In genomic region chr7:143070506-143071070, GRCm38 (mm10) we compare ENCODE assay signal across 8 mouse cellular contexts. TPM values are rescaled to one million over a fixed set of nuclear protein-coding genes. Genes with fewer than 3 reads are reported as not detected.
DNase-seq lines count a peak whose midpoint lies in the region; ATAC-seq and TF ChIP-seq lines count a peak whose summit lies in the region.

No protein-coding gene starts in this region.

- TF ChIP-seq CTCF in CH12.LX (conservative IDR thresholded peaks at IDR 0.05 in 1 of 2, IDR thresholded peaks at IDR 0.05 in 1 of 2; ENCODE audit: low read depth in 2 of 2, low read length in 2 of 2), result no peak
- TF ChIP-seq CTCF in liver, embryonic 14.5 days (IDR thresholded peaks at IDR 0.05; ENCODE audit: low read depth), result no peak

- peaks cover 35% of the 10 kb centered on the region for H3K4me1 ChIP-seq in heart, embryonic 10.5 days
- H3K4me1 ChIP-seq in CH12.LX (ENCODE audit: control insufficient read depth in 1 of 2, insufficient read depth in 2 of 2), result peaks cover 7 to 34% of the 10 kb centered on the region in 2 experiments
- H3K4me1 ChIP-seq in forebrain, embryonic 12.5 days, result peaks cover 27% of the 10 kb centered on the region
- peaks cover 2 to 14% of the 10 kb centered on the region in 2 experiments; a peak in 3 of 4 replicates for H3K4me1 ChIP-seq in liver, embryonic 14.5 days (replicated peaks; ENCODE audit: control insufficient read depth in 2 of 2, insufficient read depth in 2 of 2, low read length in 1 of 2)

- dilution Hi-C loops in CH12.LX (cut with MboI; ENCODE audit: extremely low pct_ligation_motif_present, extremely low pct_unique_long_range_greater_than_20kb, low sequenced_read_pairs), result no loop called here

- peak overlapping the region; percentile 70 for H3K4me3 ChIP-seq in heart, embryonic 10.5 days
- peak overlapping the region; percentile 61 to 100 (median 93) for H3K4me3 ChIP-seq in CH12.LX (replicated peaks in 1 of 3; ENCODE audit: low read depth in 2 of 3, low read length in 2 of 3, poor library complexity in 1 of 3)
- peak overlapping the region; percentile 86 for H3K4me3 ChIP-seq in forebrain, embryonic 12.5 days (replicated peaks)
- H3K4me3 ChIP-seq in liver, embryonic 14.5 days (ENCODE audit: insufficient read depth in 1 of 2, low read depth in 2 of 2, low read length in 2 of 2), result peak overlapping the region; percentile 86 to 94

- ATAC-seq in forebrain, embryonic 12.5 days (ENCODE audit: low FRiP score), result no peak
- ATAC-seq in liver, embryonic 14.5 days (ENCODE audit: insufficient read depth), result no peak
- ATAC-seq in megakaryocyte-erythroid progenitor cell, adult 5-6 weeks (replicated peaks; ENCODE audit: low FRiP score, low TSS enrichment, poor library complexity, severe bottlenecking), result no peak

- TF ChIP-seq POLR2A in CH12.LX (IDR thresholded peaks at IDR 0.05; ENCODE audit: low read depth, low read length), result no peak

- in situ Hi-C loops in CH12.LX (cut with MboI; ENCODE audit: low pct_ligation_motif_present, low pct_unique_long_range_greater_than_20kb, low sequenced_read_pairs), result no loop called here

- H3K9me3 ChIP-seq in heart, embryonic 10.5 days, result no peaks in the 10 kb centered on the region
- no peaks in the 10 kb centered on the region for H3K9me3 ChIP-seq in CH12.LX (replicated peaks; ENCODE audit: low read length)
- no peaks in the 10 kb centered on the region for H3K9me3 ChIP-seq in forebrain, embryonic 12.5 days
- no peaks in the 10 kb centered on the region for H3K9me3 ChIP-seq in liver, embryonic 14.5 days (ENCODE audit: control insufficient read depth, low read length)

- TF ChIP-seq EP300 in CH12.LX (IDR thresholded peaks at IDR 0.05; ENCODE audit: low read length), result no peak
- TF ChIP-seq EP300 in liver, embryonic 14.5 days (IDR thresholded peaks at IDR 0.05; ENCODE audit: low read depth), result no peak

- peaks cover 12% of the 10 kb centered on the region; the same call in 1 of the 2 replicates for H3K27me3 ChIP-seq in heart, embryonic 10.5 days (ENCODE audit: insufficient read depth, poor library complexity, severe bottlenecking)
- H3K27me3 ChIP-seq in CH12.LX (replicated peaks), result no peaks in the 10 kb centered on the region
- no peaks in the 10 kb centered on the region for H3K27me3 ChIP-seq in forebrain, embryonic 12.5 days
- H3K27me3 ChIP-seq in liver, embryonic 14.5 days (ENCODE audit: control insufficient read depth, insufficient read depth, low read length), result no peaks in the 10 kb centered on the region

- H3K9ac ChIP-seq in CH12.LX (ENCODE audit: insufficient read depth, low read depth), result peak overlapping the region; percentile 94
- H3K9ac ChIP-seq in forebrain, embryonic 12.5 days, result peak overlapping the region; percentile 92
- H3K9ac ChIP-seq in liver, embryonic 14.5 days (replicated peaks), result peak overlapping the region; percentile 87

- WGBS in heart, embryonic 10.5 days, result 92% methylated on average over 10 of the region's 10 CpGs
- 92% methylated on average over 10 of the region's 10 CpGs for WGBS in forebrain, embryonic 12.5 days
- 86% methylated on average over 10 of the region's 10 CpGs for WGBS in liver, embryonic 14.5 days (ENCODE audit: insufficient replicate concordance)

- peaks cover 12% of the 10 kb centered on the region for H3K79me2 ChIP-seq in CH12.LX (replicated peaks; ENCODE audit: control insufficient read depth, extremely low read depth, insufficient read depth, poor library complexity, severe bottlenecking)

- H3K4me2 ChIP-seq in CH12.LX (ENCODE audit: insufficient read depth, low read depth, poor library complexity, severe bottlenecking), result peak overlapping the region; percentile 73
- H3K4me2 ChIP-seq in forebrain, embryonic 12.5 days, result peak overlapping the region; percentile 99
- peak overlapping the region; percentile 96 for H3K4me2 ChIP-seq in liver, embryonic 14.5 days (ENCODE audit: low read depth)

- peaks cover 45% of the 10 kb centered on the region for H3K36me3 ChIP-seq in heart, embryonic 10.5 days
- peaks cover 26 to 78% of the 10 kb centered on the region in 2 experiments for H3K36me3 ChIP-seq in CH12.LX (replicated peaks in 1 of 2; ENCODE audit: control insufficient read depth in 1 of 2, insufficient read depth in 1 of 2, low read length in 1 of 2)
- H3K36me3 ChIP-seq in forebrain, embryonic 12.5 days (replicated peaks), result peaks cover 22% of the 10 kb centered on the region
- peaks cover 13% of the 10 kb centered on the region for H3K36me3 ChIP-seq in liver, embryonic 14.5 days (replicated peaks; ENCODE audit: control insufficient read depth, insufficient read depth, low read depth)

- no peak for DNase-seq in heart, embryonic 10.5 days (ENCODE audit: low spot score)
- DNase-seq in heart, adult 8-10 months (ENCODE audit: low spot score), result no peak
- no peak for DNase-seq in CH12.LX (ENCODE audit: extremely low read depth)
- DNase-seq in liver, embryonic 14.5 days (ENCODE audit: low read depth in 3 of 3, low spot score in 3 of 3), result no peak
- no peak for DNase-seq in urinary bladder, postnatal 14 days (ENCODE audit: low spot score)
- DNase-seq in spleen, postnatal 14 days (ENCODE audit: low spot score in 2 of 2), result no peak

- TF ChIP-seq RAD21 in CH12.LX (IDR thresholded peaks at IDR 0.05; ENCODE audit: low read depth, low read length), result no peak

- H3K27ac ChIP-seq in heart, embryonic 10.5 days, result peak overlapping the region; percentile 91
- H3K27ac ChIP-seq in CH12.LX (ENCODE audit: insufficient read depth, low read depth), result no peak overlapping the region
- no peak overlapping the region for H3K27ac ChIP-seq in forebrain, embryonic 12.5 days
- no peak overlapping the region for H3K27ac ChIP-seq in liver, embryonic 14.5 days

TF ChIP-seq in CH12.LX, 34 proteins besides CTCF, POLR2A, EP300 and RAD21:
- TF ChIP-seq ELF1 (IDR thresholded peaks at IDR 0.05; ENCODE audit: low read depth, low read length), result no peak

RNA-seq across cellular contexts. Expression of gene Tssc4, which starts 1.5 kb away (rescaled TPM):
- 78.0 and 99.5 TPM in 2 replicates for polyA plus RNA-seq in heart, embryonic 10.5 days (2016; fragmentation: Nextera tagmentation; extraction: Ambion mirVana)
- total RNA-seq in heart, adult 8-10 months (2022), result 10 to 100 TPM; 13.6 to 15.2 (median 14.3) TPM
- total RNA-seq in CH12.LX (2012; rRNA removed) (49.8 and 58.7 TPM in 2 replicates), CH12.LX (2014; rRNA removed) (47.3 and 55.1 TPM in 2 replicates)
- polyA plus RNA-seq in CH12.LX (2012; ENCODE audit: insufficient read length, low read depth), result 44.1 and 49.6 TPM in 2 replicates
- 106 and 108 TPM in 2 replicates for polyA plus RNA-seq in forebrain, embryonic 12.5 days (2016; fragmentation: Nextera tagmentation; extraction: Ambion mirVana)
- 38.5 and 48.3 TPM in 2 replicates for polyA plus RNA-seq in liver, embryonic 14.5 days (2012; rRNA removed)
- 26.9 and 27.8 TPM in 2 replicates for polyA plus RNA-seq in liver, embryonic 14.5 days (2014; fragmentation: Nextera tagmentation; extraction: Ambion mirVana)
- total RNA-seq in megakaryocyte-erythroid progenitor cell, adult 5-6 weeks (2014; fragmentation: Nextera tagmentation), result 36.9 and 58.7 TPM in 2 replicates
- 15.5 and 37.8 TPM in 2 replicates for total RNA-seq in megakaryocyte-erythroid progenitor cell, adult 5-6 weeks (2017)

RNA-seq across cellular contexts. Expression of gene Cd81, which starts 18.0 kb away (rescaled TPM):
- polyA plus RNA-seq in heart, embryonic 10.5 days (2016; fragmentation: Nextera tagmentation; extraction: Ambion mirVana), result 472 and 583 TPM in 2 replicates
- 100 to 1,000 TPM; 397 to 430 (median 418) TPM for total RNA-seq in heart, adult 8-10 months (2022)
- total RNA-seq in CH12.LX (2012; rRNA removed) (275 and 327 TPM in 2 replicates), CH12.LX (2014; rRNA removed) (334 and 352 TPM in 2 replicates)
- 318 and 325 TPM in 2 replicates for polyA plus RNA-seq in CH12.LX (2012; ENCODE audit: insufficient read length, low read depth)
- 199 and 205 TPM in 2 replicates for polyA plus RNA-seq in forebrain, embryonic 12.5 days (2016; fragmentation: Nextera tagmentation; extraction: Ambion mirVana)
- 48.0 and 56.2 TPM in 2 replicates for polyA plus RNA-seq in liver, embryonic 14.5 days (2012; rRNA removed)
- 120 and 129 TPM in 2 replicates for polyA plus RNA-seq in liver, embryonic 14.5 days (2014; fragmentation: Nextera tagmentation; extraction: Ambion mirVana)
- 194 and 203 TPM in 2 replicates for total RNA-seq in megakaryocyte-erythroid progenitor cell, adult 5-6 weeks (2014; fragmentation: Nextera tagmentation)
- 214 and 238 TPM in 2 replicates for total RNA-seq in megakaryocyte-erythroid progenitor cell, adult 5-6 weeks (2017)

RNA-seq across cellular contexts. Expression of gene Trpm5, which starts 23.9 kb away (rescaled TPM):
- 1.1 and 1.5 TPM in 2 replicates for polyA plus RNA-seq in heart, embryonic 10.5 days (2016; fragmentation: Nextera tagmentation; extraction: Ambion mirVana)
- under 1 TPM in 1 of 4 experiments, not detected in 3; 0.28 TPM for total RNA-seq in heart, adult 8-10 months (2022)
- total RNA-seq in CH12.LX (2012; rRNA removed), result 1.3 and 1.5 TPM in 2 replicates
- total RNA-seq in CH12.LX (2014; rRNA removed), result 1.1 and 1.4 TPM in 2 replicates
- 1.7 and 3.0 TPM in 2 replicates for polyA plus RNA-seq in CH12.LX (2012; ENCODE audit: insufficient read length, low read depth)
- polyA plus RNA-seq in forebrain, embryonic 12.5 days (2016; fragmentation: Nextera tagmentation; extraction: Ambion mirVana), result 1.1 and 1.3 TPM in 2 replicates
- polyA plus RNA-seq in liver, embryonic 14.5 days (2012; rRNA removed), result 0.43 and 0.54 TPM in 2 replicates
- polyA plus RNA-seq in liver, embryonic 14.5 days (2014; fragmentation: Nextera tagmentation; extraction: Ambion mirVana), result 0.34 and 0.87 TPM in 2 replicates
- total RNA-seq in megakaryocyte-erythroid progenitor cell, adult 5-6 weeks (2014; fragmentation: Nextera tagmentation), result 0.13 TPM in 1 of 2 replicates, not detected in the other
- 2.3 TPM in 1 of 2 replicates, not detected in the other for total RNA-seq in megakaryocyte-erythroid progenitor cell, adult 5-6 weeks (2017)

RNA-seq across cellular contexts. Expression of gene Kcnq1, which starts 35.6 kb away (rescaled TPM):
- 5.4 and 10.5 TPM in 2 replicates for polyA plus RNA-seq in heart, embryonic 10.5 days (2016; fragmentation: Nextera tagmentation; extraction: Ambion mirVana)
- 10 to 100 TPM; 30.9 to 36.9 (median 32.8) TPM for total RNA-seq in heart, adult 8-10 months (2022)
- not detected in 2 replicates for total RNA-seq in CH12.LX (2012; rRNA removed)
- not detected in 2 replicates for total RNA-seq in CH12.LX (2014; rRNA removed)
- not detected in 2 replicates for polyA plus RNA-seq in CH12.LX (2012; ENCODE audit: insufficient read length, low read depth)
- polyA plus RNA-seq in forebrain, embryonic 12.5 days (2016; fragmentation: Nextera tagmentation; extraction: Ambion mirVana), result 0.87 and 0.94 TPM in 2 replicates
- 0.12 and 0.21 TPM in 2 replicates for polyA plus RNA-seq in liver, embryonic 14.5 days (2012; rRNA removed)
- polyA plus RNA-seq in liver, embryonic 14.5 days (2014; fragmentation: Nextera tagmentation; extraction: Ambion mirVana), result 0.27 and 0.41 TPM in 2 replicates
- total RNA-seq in megakaryocyte-erythroid progenitor cell, adult 5-6 weeks (2014; fragmentation: Nextera tagmentation), result 0.46 TPM in 1 of 2 replicates, not detected in the other
- not detected in 2 replicates for total RNA-seq in megakaryocyte-erythroid progenitor cell, adult 5-6 weeks (2017)
